Mouse (Mus musculus): ENCODE measurements around the gene 6330409D20Rik.

The 6330409D20Rik gene

DNA sequence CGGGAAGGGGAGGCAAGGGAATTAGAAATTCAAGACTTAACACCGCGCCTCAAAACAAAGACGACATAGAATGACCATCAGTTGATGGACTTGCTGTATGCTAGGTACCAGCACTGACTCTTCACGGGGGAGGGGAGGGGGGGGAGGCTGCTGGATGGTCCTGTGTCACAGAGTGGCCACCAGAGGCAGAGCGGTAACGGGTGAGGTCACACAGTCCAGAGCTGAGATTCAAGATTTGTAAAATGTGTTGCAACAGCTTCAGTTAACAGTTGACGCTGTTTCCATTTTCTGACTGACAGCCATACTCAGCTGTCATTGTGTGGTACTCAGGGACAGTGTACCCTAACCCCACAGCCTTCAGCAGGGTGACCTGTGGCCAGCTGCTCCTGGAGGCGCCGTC, 11.4 kb upstream of the 6330409D20Rik start:
- no peak for DNase-seq

DNA sequence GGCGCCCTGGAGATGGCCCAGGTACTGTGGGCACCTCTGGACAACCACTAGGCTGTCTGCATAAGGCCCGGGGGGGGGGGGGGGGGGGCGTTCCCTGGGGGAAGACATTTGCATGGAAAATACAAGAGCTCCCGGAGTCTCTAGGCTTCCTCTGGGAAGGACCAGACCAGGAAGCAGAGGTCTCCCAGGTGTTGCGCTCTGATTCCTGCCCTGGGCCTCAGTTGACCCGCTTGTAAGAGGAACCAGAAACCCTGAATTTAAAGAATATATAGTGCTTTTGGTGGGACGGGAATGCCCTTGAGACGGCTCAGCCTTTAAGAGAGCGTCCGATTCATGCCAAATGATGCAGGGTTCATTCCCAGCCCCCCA, 10.8 kb upstream of the 6330409D20Rik start:
- DNase-seq, result no peak

DNA sequence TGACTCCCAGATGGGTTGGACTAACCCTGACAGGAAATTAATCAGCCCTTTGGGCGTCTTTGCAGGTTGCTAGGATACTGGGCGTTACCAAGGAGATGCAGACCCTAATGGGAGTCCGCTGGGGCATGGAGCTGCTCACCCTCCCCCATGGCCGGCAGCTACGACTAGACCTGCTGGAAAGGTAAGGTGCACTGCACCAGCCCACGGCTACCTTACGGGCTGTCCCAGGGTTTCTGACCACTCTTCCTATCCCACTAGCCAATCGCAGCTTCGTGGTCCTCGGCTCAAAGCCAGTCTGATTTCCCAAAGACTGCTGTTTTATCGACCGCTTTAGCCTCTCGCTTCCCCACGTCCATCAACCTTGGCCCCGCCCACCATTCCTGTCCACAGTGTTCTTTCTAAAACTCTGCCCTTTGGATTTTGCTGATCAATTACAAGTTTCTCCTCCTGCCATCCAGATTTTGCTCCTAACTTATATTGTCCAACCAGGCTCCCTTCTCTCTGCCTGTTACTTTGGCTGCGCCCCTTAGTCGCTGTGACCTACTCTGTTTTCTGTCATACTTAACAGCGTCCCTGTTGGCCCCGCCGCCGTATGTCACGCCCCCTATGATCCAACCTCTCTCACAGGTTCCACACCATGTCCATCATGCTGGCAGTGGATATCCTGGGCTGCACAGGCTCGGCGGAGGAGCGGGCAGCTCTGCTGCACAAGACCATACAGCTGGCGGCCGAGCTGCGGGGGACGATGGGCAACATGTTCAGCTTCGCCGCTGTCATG, 10.3 kb upstream of the 6330409D20Rik start:
- no peak for DNase-seq

- DNase-seq, result no peak
Measured at GRCm38 (mm10) chr2:32750199-32750598, 9.4 kb upstream of the 6330409D20Rik start.

- DNase-seq, result no peak
Measured at GRCm38 (mm10) chr2:32749082-32749481, 8.3 kb upstream of the 6330409D20Rik start.

- DNase-seq, result no peak
Measured at GRCm38 (mm10) chr2:32744272-32744982, 3.6 kb upstream of the 6330409D20Rik start.

DNA sequence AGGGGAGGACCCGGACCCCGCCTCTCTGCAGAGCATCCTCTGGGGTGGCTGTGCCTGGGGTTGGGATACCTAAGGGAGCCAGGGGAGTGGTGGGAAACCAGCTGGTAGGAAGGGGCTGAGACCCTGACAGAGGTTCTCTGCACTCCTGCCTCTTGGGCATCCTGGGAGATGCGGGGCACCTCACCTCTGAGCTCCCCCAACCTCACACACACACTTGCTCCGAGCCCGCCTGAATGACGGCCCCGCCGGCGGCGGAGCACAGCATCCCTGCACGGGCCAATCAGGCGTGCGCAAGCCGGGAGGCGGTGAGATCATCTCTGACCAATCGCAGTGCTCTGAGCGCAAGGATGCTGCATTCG, 1.3 kb upstream of the 6330409D20Rik start:
- no peak for DNase-seq

DNA sequence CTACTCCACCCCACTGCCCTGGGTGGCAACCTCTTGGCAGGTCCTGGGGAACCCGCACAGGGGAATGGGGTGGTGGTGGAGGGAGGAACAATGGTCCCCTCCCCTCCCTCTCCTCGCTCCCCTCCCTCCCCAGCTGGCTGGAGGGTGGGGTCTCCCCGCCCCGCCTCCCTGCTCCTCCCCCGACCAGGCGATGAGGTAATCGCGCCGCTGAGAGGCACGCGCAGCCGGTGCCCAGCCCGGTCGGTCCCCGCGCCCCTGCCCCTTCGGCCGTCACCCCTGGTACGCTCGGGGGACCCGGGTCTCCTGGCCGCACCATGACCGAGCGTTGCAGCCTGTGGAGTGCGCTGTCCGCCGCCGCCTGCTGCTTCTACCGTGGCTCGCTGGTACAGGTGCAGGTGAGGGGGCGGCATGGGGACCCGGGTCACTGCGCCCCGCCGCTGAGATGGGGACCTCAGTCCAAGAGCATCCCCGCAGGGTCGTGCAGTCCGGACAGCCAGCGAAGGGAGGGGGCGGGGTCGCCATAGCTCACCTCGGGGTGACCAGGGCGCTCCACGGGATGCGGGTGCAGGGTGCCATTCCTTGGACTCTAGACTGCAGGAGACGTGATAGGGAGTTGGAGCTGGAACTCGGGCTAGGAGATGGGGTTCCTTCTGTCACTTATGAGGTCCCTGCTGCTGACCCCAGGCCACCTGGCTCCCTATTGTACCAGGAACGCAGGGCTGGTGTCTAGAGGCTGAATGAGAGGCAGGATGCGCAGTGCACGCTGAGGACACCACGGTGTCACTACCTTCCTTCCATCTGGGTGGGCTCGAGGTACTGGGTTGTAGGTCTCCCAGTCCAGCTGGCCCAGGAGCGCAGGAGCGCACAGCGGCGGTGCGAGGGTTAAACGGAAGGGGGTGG, 707 bp upstream of the 6330409D20Rik start:
- DNase-seq, result no peak

- no peak for DNase-seq
Measured at GRCm38 (mm10) chr2:32739311-32739710, 1.5 kb downstream of the 6330409D20Rik start.

DNA sequence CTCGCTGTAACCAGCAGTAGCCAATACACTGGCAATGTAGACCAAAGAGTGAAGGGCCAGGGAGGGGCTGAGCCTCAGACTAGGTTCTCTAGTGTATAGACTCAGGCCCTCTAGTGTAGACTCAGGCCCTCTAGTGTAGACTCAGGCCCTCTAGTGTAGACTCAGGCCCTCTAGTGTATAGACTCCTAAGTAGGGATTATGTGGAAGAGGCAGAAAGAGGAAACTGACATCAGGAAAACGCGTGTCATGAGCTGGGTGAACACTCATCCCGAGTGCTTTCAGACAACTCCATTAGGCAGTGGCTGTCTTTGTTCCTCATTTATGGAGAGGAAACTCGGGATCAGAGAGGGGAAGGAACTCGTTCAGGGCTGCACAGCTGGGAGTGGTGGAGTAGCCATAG, 3.8 kb downstream of the 6330409D20Rik start:
- DNase-seq, result no peak

DNA sequence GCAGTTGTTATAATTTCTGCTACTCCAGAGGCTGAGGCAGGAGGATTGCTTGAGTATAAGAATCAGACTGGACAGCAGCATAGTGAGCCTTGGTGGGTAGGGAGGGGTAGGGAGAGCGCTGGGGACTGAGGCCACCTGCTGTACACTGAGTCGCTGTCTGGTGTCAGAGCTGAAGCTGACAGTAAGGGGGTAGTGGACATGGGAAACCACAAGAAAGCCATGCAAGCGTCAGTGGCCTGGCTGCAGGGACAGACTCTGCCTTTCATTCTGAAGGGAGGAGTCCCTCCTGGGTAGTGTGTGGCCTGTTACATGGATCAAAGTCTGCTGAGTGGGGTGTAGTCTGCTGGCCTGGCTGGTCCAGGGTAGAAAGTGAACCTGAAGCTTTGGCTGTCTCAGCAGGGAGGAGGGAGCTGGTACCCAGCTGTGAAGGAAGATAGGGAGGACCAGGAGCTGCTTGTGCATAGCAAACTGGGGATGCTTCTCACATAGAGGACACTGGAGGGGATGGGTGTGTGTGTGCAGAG, 4.4 kb downstream of the 6330409D20Rik start:
- DNase-seq, result no peak

- no peak for DNase-seq
Measured at GRCm38 (mm10) chr2:32734933-32735332, 5.9 kb downstream of the 6330409D20Rik start.

DNA sequence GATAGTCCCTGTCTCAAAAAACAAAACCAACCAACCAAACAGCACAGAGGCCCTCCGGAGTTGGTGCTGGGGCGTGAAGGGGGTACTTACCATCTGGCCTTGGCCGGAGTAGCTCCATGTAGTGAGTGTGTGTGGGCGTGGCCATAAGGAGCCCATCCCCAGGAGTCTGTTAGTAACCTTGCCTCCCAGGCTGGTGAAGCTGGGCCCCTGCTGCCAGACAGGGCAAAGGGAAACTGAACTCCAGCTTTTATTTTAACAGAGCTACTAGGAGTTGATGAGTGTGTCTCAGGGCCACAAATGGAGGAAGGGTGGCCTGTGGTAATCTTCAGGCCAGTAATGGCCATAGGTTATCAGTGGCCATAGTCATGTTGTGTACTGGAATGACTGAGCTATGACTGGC, 6.3 kb downstream of the 6330409D20Rik start:
- no peak for DNase-seq

GRCm38 (mm10) chr2:32732695-32733094, 8.1 kb downstream of the 6330409D20Rik start:
- no peak for DNase-seq

DNA sequence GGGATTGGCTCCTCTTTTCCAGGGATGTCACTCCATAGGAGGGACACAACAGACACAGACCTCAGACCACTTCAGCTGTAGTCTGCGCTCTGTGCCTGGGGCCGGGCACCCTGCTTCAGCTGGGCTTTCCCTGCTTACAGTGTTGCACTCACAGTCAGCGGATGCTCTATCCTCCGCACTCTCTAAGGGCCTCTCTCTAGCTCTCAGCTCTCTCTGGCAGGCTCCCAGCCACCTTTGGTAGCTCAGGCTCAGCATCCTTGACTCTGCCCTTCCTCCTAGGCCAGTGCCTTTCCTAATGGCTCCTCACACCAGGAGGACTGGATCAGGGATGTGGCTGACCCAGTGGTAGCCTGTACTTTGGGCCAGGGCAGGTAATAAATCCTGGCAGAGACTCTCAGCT, 8.9 kb downstream of the 6330409D20Rik start:
- no peak for DNase-seq

DNA sequence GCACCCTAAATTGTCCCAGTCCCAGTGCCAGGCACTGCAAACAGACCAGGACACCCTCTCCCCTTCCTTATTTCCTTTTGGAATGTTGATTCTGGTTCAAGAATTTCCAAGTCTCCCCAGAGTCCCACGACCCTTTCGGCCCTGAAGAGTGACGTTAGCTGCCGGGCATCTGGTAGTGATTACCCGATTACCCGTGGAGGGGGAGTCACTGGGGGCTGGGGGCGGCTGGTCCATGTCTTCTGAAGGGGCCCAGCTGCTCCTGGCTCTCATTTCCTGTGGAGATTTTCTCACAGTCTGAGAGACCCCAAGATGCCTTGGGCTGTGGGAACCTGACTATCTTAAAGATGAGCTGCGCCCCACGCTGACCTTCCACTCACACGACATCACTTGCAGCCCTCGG, 10.0 kb downstream of the 6330409D20Rik start:
- no peak for DNase-seq

DNA sequence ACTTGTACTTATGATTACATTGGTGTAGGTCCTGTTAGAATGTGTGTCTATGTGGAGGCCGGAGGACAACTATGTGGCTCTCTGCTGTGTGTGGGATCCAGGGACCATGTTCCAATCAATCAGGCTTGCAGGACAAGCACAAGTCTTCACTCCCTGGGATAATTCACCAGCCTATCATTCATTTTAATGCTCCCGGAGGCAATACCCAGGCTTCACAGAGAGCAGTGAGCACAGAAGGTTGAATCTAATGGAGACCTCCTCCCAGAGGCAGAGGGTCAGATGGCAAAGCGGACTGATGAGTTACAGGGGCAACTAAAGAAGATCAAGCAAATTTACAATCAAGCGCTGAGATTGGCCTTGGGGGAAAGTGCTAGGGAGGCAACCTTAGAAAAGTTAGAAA, 11.3 kb downstream of the 6330409D20Rik start:
- no peak for DNase-seq

GRCm38 (mm10) chr2:32728463-32728862, 12.4 kb downstream of the 6330409D20Rik start:
- DNase-seq, result no peak

- DNase-seq, result peak; percentile 71 to 73
Measured at GRCm38 (mm10) chr2:32727435-32727834, 13.4 kb downstream of the 6330409D20Rik start.

GRCm38 (mm10) chr2:32724832-32725790, 15.7 kb downstream of the 6330409D20Rik start:
- DNase-seq, result no peak

- no peak for DNase-seq
Measured at GRCm38 (mm10) chr2:32724149-32724548, 16.7 kb downstream of the 6330409D20Rik start.

DNA sequence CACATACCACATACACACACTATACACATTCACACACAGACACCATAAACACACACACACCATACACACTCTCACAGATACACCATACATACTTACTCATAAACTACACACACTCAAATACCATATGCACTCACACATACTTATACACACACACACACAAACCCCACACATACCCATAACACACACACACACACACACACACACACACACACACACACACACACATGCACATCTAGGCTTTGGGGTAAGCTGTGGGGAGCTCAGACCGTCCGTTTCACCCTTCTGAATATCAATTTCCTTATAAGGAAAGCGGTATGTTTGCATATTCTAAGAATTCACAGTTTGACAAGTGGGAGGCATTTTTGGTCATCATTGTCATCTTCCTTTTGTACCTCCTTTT, 18.2 kb downstream of the 6330409D20Rik start:
- no peak for DNase-seq

Data from spleen, adult 18-20 months (tissue).